Mouse (Mus musculus) A20 (cell line): ENCODE data around the gene Rnf24.

Source experiments
- DNase-seq: peaks from one replicate; pipeline ENCODE4 v3.0.0-alpha.2; 2011; ENCODE audit warnings: low read depth, low spot score

The Rnf24 gene

GRCm38 (mm10) chr2:131352747-131353563, at the start of gene Rnf24:
TSS of gene Rnf24 (minus strand) at chr2:131352892.
- DNase-seq: peak; percentile 98

GRCm38 (mm10) chr2:131401794-131402495, 49.3 kb upstream of the Rnf24 start:
- DNase-seq: no peak

GRCm38 (mm10) chr2:131400846-131401245, 48.2 kb upstream of the Rnf24 start:
- no peak for DNase-seq

- no peak for DNase-seq
These were observed 44.7 kb upstream of the Rnf24 start for GRCm38 (mm10) chr2:131397323-131397848.

GRCm38 (mm10) chr2:131386350-131386962, 33.8 kb upstream of the Rnf24 start:
- peak; percentile 13 for DNase-seq

- no peak for DNase-seq
These were observed 32.5 kb upstream of the Rnf24 start for GRCm38 (mm10) chr2:131385176-131385575.

GRCm38 (mm10) chr2:131379541-131379940, 26.8 kb upstream of the Rnf24 start:
- no peak for DNase-seq

GRCm38 (mm10) chr2:131378872-131379271, 26.2 kb upstream of the Rnf24 start:
- no peak for DNase-seq

GRCm38 (mm10) chr2:131377055-131377454, 24.4 kb upstream of the Rnf24 start:
- peak; percentile 70 for DNase-seq

- DNase-seq: no peak
These were observed 21.0 kb upstream of the Rnf24 start for GRCm38 (mm10) chr2:131373656-131374055.

GRCm38 (mm10) chr2:131372276-131372877, 19.7 kb upstream of the Rnf24 start:
- no peak for DNase-seq

- DNase-seq: no peak
These were observed 19.1 kb upstream of the Rnf24 start for GRCm38 (mm10) chr2:131371811-131372210.

- DNase-seq: no peak
These were observed 18.1 kb upstream of the Rnf24 start for GRCm38 (mm10) chr2:131370828-131371227.

GRCm38 (mm10) chr2:131364689-131365088, 12.0 kb upstream of the Rnf24 start:
- peak; percentile 38 for DNase-seq

- DNase-seq: no peak
These were observed 5.8 kb upstream of the Rnf24 start for GRCm38 (mm10) chr2:131358481-131358880.

- no peak for DNase-seq
These were observed 1.4 kb upstream of the Rnf24 start for GRCm38 (mm10) chr2:131354049-131354448.

- DNase-seq: peak; percentile 88
These were observed 848 bp upstream of the Rnf24 start for GRCm38 (mm10) chr2:131353564-131353915.

GRCm38 (mm10) chr2:131351968-131352746, 535 bp downstream of the Rnf24 start:
- DNase-seq: no peak

- DNase-seq: peak; percentile 57
These were observed 1.2 kb downstream of the Rnf24 start for GRCm38 (mm10) chr2:131351471-131351870.

- no peak for DNase-seq
These were observed 2.4 kb downstream of the Rnf24 start for GRCm38 (mm10) chr2:131350301-131350700.

GRCm38 (mm10) chr2:131345556-131345955, 7.1 kb downstream of the Rnf24 start:
- no peak for DNase-seq
